Mouse (Mus musculus) forebrain, embryonic 12.5 days (tissue): ENCODE measurements at regions not wholly inside any gene's neighbourhood (a gene's known extent, or its start where the extent isn't known, plus 50 kb on each side); places are given as distances from the start of the nearest gene placed in this dataset.
"Not testable (repeated sequence)": the region's sequence is repeated elsewhere in the genome, so short reads cannot be mapped to it uniquely, and the experiment has no call there.

Experiments
- ATAC-seq: fragments of 200-750 bp; cut with Nextera tagmentation; 2 replicates; pipeline ENCODE4 v1.8.0; 2017; ENCODE audit warnings: moderate TSS enrichment; ENCODE audit not compliant: low FRiP score
- H3K27ac ChIP-seq: fragments of 300-500 bp; sonication (generic); 2 replicates; pipeline ENCODE4 v1.5.1; 2016; ENCODE audit warnings: mild to moderate bottlenecking
- H3K27me3 ChIP-seq: fragments of 300-500 bp; sonication (generic); 2 replicates; pipeline ENCODE4 v1.6.1; 2016; ENCODE audit warnings: mild to moderate bottlenecking
- H3K36me3 ChIP-seq: fragments of 300-500 bp; sonication (generic); replicated peaks from 2 replicates; pipeline ENCODE4 v1.6.1; 2016; ENCODE audit warnings: mild to moderate bottlenecking
- H3K4me1 ChIP-seq: fragments of 300-500 bp; sonication (generic); 2 replicates; pipeline ENCODE4 v1.6.1; 2016
- H3K4me2 ChIP-seq: fragments of 300-500 bp; sonication (generic); 2 replicates; pipeline ENCODE4 v1.6.1; 2016; ENCODE audit warnings: mild to moderate bottlenecking, moderate library complexity
- H3K4me3 ChIP-seq: fragments of 300-500 bp; sonication (generic); replicated peaks from 2 replicates; pipeline ENCODE4 v1.5.1; 2016; ENCODE audit warnings: mild to moderate bottlenecking
- H3K9ac ChIP-seq: fragments of 300-500 bp; sonication (generic); 2 replicates; pipeline ENCODE4 v1.6.1; 2016; ENCODE audit warnings: mild to moderate bottlenecking
- H3K9me3 ChIP-seq: fragments of 300-500 bp; sonication (generic); 2 replicates; pipeline ENCODE4 v1.6.1; 2016
- WGBS: fragments of 180-500 bp; shearing (Covaris S2); methylation state at CpG from one replicate; pipeline ENCODE4 v1.1.7; 2016; 5-methylcytosine and 5-hydroxymethylcytosine counted together

DNA sequence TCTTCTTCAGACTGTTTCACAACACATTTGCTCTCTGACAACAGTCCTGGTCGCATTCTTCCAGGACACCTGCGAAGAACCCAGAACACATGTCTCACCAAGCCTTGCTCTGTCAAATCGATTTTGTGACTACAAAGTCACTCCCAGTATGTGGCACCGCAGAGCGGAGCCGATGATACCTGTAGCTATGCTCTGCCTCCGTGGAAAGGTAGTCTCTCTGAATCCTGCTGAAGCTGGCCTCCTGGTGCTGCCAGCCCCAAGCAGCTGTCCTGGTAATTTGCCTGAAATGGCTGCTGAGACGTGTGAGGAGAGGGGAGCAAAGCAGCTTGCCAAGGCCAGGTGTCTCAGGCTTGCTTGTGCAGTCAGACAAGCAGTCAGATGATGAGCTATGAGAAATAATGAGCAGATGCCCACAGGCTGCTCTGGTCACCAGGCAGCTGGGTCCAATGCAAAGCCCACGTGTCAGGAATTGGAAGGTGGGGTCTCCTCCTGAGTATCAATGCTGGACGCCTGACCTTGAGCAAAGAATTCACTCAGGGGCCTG is 100.4 kb upstream of the Nmnat3 start:
- Histone ChIP-seq H3K4me1 (no peaks in the 10 kb centered on the region), H3K36me3 (no peaks in the 10 kb centered on the region), H3K9ac (no peak overlapping the region), H3K4me3 (no peak overlapping the region), H3K4me2 (no peak overlapping the region), H3K9me3 (no peaks in the 10 kb centered on the region), H3K27me3 (no peaks in the 10 kb centered on the region), H3K27ac (no peak overlapping the region)
- ATAC-seq = no peak
- 81% methylated on average over 10 of the region's 10 CpGs for WGBS

DNA sequence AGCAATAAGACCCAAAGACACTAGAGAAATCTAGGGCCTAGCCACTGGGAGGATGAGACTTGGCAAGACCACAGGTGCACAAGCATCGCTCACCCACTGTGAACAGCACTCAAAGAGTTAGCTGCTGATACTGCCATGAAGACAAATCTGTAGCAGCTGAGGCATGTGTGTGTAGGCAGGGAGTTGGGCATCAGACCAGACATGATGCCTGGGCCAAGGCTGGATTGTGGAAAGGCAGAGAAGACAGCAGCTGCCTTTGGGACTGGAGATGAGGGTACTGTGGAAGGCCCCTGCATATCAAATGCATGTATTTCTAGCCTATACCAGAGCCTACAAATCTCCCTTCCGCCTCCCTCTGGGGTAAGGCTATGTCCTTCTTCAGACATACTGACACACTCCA is 92.9 kb upstream of the Nmnat3 start:
- H3K4me3 ChIP-seq = no peak overlapping the region
- H3K4me2 ChIP-seq = no peak overlapping the region
- no peaks in the 10 kb centered on the region for H3K4me1 ChIP-seq
- no peak for ATAC-seq
- no peak overlapping the region for H3K27ac ChIP-seq
- no peaks in the 10 kb centered on the region for H3K36me3 ChIP-seq
- H3K9me3 ChIP-seq = no peaks in the 10 kb centered on the region
- H3K9ac ChIP-seq = no peak overlapping the region
- no peaks in the 10 kb centered on the region for H3K27me3 ChIP-seq
- WGBS = 92% methylated on average over 2 of the region's 2 CpGs

DNA sequence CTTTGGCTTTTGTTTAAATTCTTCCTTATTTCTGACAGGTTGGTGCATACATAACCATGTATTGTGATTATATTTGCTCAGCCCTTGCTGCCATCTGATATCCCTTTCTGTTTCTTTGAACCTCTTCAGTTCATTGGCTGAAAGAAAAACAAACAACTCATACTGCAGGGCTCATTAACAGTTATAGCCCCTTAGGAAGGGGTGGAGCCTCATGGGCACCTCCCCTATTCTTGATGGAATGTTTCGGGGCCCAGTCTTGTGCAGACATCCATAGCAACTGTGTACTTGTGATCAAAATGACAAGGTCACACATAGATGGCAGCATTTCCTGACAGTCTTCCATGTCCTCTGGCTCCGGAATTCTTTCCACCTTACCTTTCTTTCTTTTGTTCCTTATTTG is 68.4 kb upstream of the Nmnat3 start:
- Histone ChIP-seq H3K9ac (no peak overlapping the region), H3K27ac (no peak overlapping the region), H3K4me3 (no peak overlapping the region), H3K36me3 (no peaks in the 10 kb centered on the region), H3K4me2 (no peak overlapping the region), H3K9me3 (no peaks in the 10 kb centered on the region), H3K27me3 (no peaks in the 10 kb centered on the region), H3K4me1 (no peaks in the 10 kb centered on the region)
- 71% methylated on average over 2 of the region's 2 CpGs for WGBS
- ATAC-seq = no peak

DNA sequence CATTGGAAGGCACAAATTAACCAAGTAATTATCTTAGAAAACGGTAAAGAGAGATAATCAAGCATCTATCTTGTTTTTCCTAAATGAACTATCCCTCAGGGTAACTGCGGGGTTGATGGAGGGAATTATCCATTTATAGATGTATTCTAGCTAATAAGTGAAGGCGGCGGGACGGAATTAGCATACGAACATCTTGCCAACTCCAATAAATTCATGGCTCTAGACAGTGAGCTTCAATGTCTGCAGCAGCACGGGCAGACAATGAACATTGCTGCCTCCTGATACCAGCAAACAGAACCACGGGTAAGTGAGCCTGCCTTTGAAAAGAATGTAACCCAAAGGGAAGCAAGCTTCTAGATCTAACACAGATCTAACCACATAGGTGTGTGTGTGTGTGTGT is 66.9 kb upstream of the Nmnat3 start:
- 54% methylated on average over 8 of the region's 8 CpGs for WGBS
- ATAC-seq = no peak

DNA sequence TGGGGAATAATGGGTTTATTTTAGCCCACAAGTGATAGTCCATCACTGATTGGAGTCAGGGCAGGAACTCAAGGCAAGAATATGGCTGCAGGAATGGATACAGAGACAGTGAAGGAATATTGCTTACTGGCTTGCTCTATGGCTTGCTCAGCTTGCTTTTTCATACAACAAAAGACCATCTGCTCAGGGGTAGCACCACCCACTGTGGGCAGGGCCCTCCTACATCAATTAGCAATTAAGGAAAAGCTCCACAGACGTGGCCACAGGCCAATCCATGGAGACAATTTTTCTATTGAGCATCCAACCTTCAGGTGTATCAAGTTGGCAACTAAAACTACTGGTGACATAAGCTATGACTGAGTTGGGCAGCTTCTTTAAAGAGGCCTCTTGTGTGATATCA is 65.5 kb upstream of the Nmnat3 start:
- Histone ChIP-seq H3K4me1 (no peaks in the 10 kb centered on the region), H3K9me3 (no peaks in the 10 kb centered on the region), H3K27me3 (no peaks in the 10 kb centered on the region), H3K9ac (no peak overlapping the region), H3K36me3 (no peaks in the 10 kb centered on the region), H3K27ac (no peak overlapping the region), H3K4me3 (no peak overlapping the region), H3K4me2 (no peak overlapping the region)
- peak; percentile 53; the same call in 1 of the 2 replicates for ATAC-seq
- 0% methylated on average over 1 of the region's 1 CpGs for WGBS

More for the DNA sequence above, 66.9 kb upstream of the Nmnat3 start:
- Histone ChIP-seq H3K4me2 (no peak overlapping the region), H3K4me1 (no peaks in the 10 kb centered on the region), H3K9me3 (no peaks in the 10 kb centered on the region), H3K4me3 (no peak overlapping the region), H3K27me3 (no peaks in the 10 kb centered on the region), H3K27ac (no peak overlapping the region), H3K9ac (no peak overlapping the region), H3K36me3 (no peaks in the 10 kb centered on the region)

DNA sequence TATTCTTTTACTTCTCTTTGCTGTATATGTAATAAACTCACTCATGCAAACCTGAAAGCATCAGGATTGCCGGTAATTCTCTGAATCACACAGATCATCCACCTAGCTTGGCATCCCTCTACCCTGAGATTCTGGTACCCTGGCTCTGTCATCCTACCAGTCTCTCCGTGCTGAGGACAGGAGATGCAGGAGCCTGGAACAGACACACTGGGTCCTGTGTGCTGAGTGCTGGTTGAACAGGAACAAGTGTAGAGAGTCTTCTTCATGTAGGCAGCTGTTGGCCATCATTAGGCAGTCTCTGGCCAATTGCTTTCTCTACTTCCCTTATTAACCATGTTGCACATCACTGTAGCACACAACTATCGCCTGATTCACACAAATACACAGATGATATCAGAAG is 59.0 kb upstream of the Nmnat3 start:
- no peak overlapping the region for H3K9ac ChIP-seq
- no peaks in the 10 kb centered on the region for H3K27me3 ChIP-seq
- 91% methylated on average over 3 of the region's 3 CpGs for WGBS
- 0 out of 2 replicates have a peak, but pooled peaks cover 5% of the 10 kb centered on the region for H3K4me1 ChIP-seq
- H3K4me2 ChIP-seq = no peak overlapping the region
- H3K4me3 ChIP-seq = no peak overlapping the region
- no peak for ATAC-seq
- H3K9me3 ChIP-seq = no peaks in the 10 kb centered on the region
- H3K27ac ChIP-seq = no peak overlapping the region
- H3K36me3 ChIP-seq = no peaks in the 10 kb centered on the region

DNA sequence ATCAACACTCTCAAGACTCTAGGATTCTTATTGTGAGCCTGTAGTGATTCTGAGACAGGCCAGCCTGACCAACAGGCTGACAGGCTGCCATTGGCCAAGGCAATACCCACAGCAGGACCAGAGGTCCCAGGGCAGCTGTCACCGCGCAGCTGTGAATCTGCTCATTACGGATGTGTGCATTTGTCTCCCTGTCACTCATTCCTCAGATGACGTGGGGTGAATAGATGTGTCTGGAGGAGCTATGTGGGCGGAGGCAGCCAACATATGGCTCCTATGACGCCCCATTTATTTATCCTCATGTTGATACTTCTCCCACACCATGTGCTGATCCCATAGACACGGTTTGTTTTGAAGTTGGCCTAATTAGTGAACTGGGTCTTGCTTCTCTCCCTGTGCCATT is 58.3 kb upstream of the Nmnat3 start:
- Histone ChIP-seq H3K4me2 (no peak overlapping the region), H3K36me3 (no peaks in the 10 kb centered on the region), H3K27ac (no peak overlapping the region), H3K27me3 (no peaks in the 10 kb centered on the region), H3K9me3 (no peaks in the 10 kb centered on the region), H3K4me3 (no peak overlapping the region), H3K9ac (no peak overlapping the region), H3K4me1 (0 out of 2 replicates have a peak, but pooled peaks cover 5% of the 10 kb centered on the region)
- 79% methylated on average over 7 of the region's 7 CpGs for WGBS
- ATAC-seq = no peak

DNA sequence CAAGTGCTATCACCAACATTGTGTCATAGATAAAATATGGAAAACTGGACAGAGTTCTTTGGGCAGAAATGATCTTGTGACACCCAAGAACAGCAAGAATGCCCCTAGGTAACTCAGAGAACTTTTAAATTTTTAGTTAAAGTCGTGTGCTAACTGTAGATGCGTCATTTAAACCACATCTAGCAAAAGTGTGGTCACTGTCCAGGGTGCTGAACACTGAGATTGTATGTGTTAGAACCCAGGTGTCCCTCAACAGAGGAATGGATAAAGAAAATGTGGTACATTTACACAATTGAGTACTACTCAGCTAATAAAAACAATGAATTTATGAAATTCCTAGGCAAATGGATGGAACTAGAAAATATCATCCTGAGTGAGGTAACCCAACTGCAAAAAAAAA is 52.5 kb upstream of the Nmnat3 start:
- ATAC-seq, H3K27ac ChIP-seq, H3K4me2 ChIP-seq, H3K4me3 ChIP-seq, H3K4me1 ChIP-seq, H3K9me3 ChIP-seq, H3K27me3 ChIP-seq, H3K36me3 ChIP-seq, H3K9ac ChIP-seq: not testable (repeated sequence)
- 63% methylated on average over 2 of the region's 2 CpGs for WGBS
